Mouse (Mus musculus): Measurements from ENCODE around the gene Zfp558. TPM values are rescaled to one million over a fixed set of nuclear protein-coding genes. Genes with fewer than 3 reads are reported as not detected.

Gene Zfp558
- polyA plus RNA-seq, 1 experiment from 2014 or later: 1.9 TPM

Small RNAs within 50 kb of the gene (microRNA-seq; reads per million reads assigned to microRNA genes)
- gene Gm22854 (ENCODE audit: borderline number of aligned reads): not detected

Other genes with a start within 250 kb of the Zfp558 start
- 112 and 116 TPM in 2 replicates for gene Chordc1, start 186.1 kb downstream of the Zfp558 start, polyA plus RNA-seq (2014; fragmentation: Nextera tagmentation; extraction: Ambion mirVana)
- 0.74 and 1.5 TPM in 2 replicates for gene Naalad2, start 75.3 kb downstream of the Zfp558 start, polyA plus RNA-seq (2014; fragmentation: Nextera tagmentation; extraction: Ambion mirVana)
- not detected in 2 replicates for gene Ubtfl1, start 73.8 kb downstream of the Zfp558 start, polyA plus RNA-seq (2014; fragmentation: Nextera tagmentation; extraction: Ambion mirVana)
- gene Mbd3l2, start 47.6 kb downstream of the Zfp558 start, polyA plus RNA-seq (2014; fragmentation: Nextera tagmentation; extraction: Ambion mirVana): not detected in 2 replicates
- gene Mbd3l1, start 91 bp upstream of the Zfp558 start, polyA plus RNA-seq (2014; fragmentation: Nextera tagmentation; extraction: Ambion mirVana): not detected in 2 replicates
- gene Muc16, start 196.3 kb upstream of the Zfp558 start, polyA plus RNA-seq (2014; fragmentation: Nextera tagmentation; extraction: Ambion mirVana): 0.39 and 0.81 TPM in 2 replicates